Mouse (Mus musculus) hindbrain, embryonic 14.5 days (tissue): ENCODE measurements around the gene Col6a3. TPM values are rescaled to one million over a fixed set of nuclear protein-coding genes. Genes with fewer than 3 reads are reported as not detected.

Experiments used
- ATAC-seq: fragments of 200-750 bp; cut with Nextera tagmentation; 2 replicates; pipeline ENCODE4 v1.8.0; 2017; ENCODE audit warnings: moderate number of reproducible peaks, mild to moderate bottlenecking, moderate TSS enrichment, moderate library complexity; ENCODE audit not compliant: low FRiP score
- DNase-seq: peaks from one replicate; pipeline ENCODE4 v3.0.0-alpha.2; 2015; ENCODE audit warnings: low spot score
- H3K27ac ChIP-seq: fragments of 300-500 bp; sonication (generic); 2 replicates; pipeline ENCODE4 v1.5.1; 2014; ENCODE audit warnings: mild to moderate bottlenecking, moderate library complexity
- H3K27me3 ChIP-seq: fragments of 300-500 bp; sonication (generic); 2 replicates; pipeline ENCODE4 v1.6.1; 2014; ENCODE audit warnings: mild to moderate bottlenecking, low read length, mixed read lengths; ENCODE audit not compliant: control insufficient read depth, insufficient read depth
- H3K36me3 ChIP-seq: fragments of 300-500 bp; sonication (generic); replicated peaks from 2 replicates; pipeline ENCODE4 v1.6.1; 2014; ENCODE audit not compliant: control insufficient read depth, insufficient read depth
- H3K4me1 ChIP-seq: fragments of 300-500 bp; sonication (generic); replicated peaks from 2 replicates; pipeline ENCODE4 v1.6.1; 2014; ENCODE audit warnings: antibody characterized with exemption, low read length, mixed read lengths; ENCODE audit not compliant: control insufficient read depth, insufficient read depth
- H3K4me2 ChIP-seq: fragments of 300-500 bp; sonication (generic); replicated peaks from 2 replicates; pipeline ENCODE4 v1.6.1; 2014; ENCODE audit warnings: mild to moderate bottlenecking, moderate library complexity
- H3K4me3 ChIP-seq: fragments of 300-500 bp; sonication (generic); replicated peaks from 2 replicates; pipeline ENCODE4 v1.5.1; 2014; ENCODE audit warnings: mild to moderate bottlenecking, low read length
- H3K9ac ChIP-seq: fragments of 300-500 bp; sonication (generic); 2 replicates; pipeline ENCODE4 v1.6.1; 2014
- H3K9me3 ChIP-seq: fragments of 300-500 bp; sonication (generic); 2 replicates; pipeline ENCODE4 v1.6.1; 2016; ENCODE audit warnings: low read length; ENCODE audit not compliant: control insufficient read depth
- WGBS: fragments of 180-500 bp; shearing (Covaris S2); extraction: QIAGEN DNeasy Blood & Tissue Kit; methylation state at CpG from one replicate; pipeline ENCODE4 v1.1.7; 2014; 5-methylcytosine and 5-hydroxymethylcytosine counted together
- polyA plus RNA-seq: library from polyadenylated mRNA; unstranded; fragments of >200 nt; fragmentation: Nextera tagmentation; extraction: Ambion mirVana; gene quantifications from 2 replicates; pipeline ENCODE4 v1.2.1, GENCODE M21; 2014

The Col6a3 gene
- polyA plus RNA-seq, 1 experiment from 2014 or later, result 11.9 TPM

DNA sequence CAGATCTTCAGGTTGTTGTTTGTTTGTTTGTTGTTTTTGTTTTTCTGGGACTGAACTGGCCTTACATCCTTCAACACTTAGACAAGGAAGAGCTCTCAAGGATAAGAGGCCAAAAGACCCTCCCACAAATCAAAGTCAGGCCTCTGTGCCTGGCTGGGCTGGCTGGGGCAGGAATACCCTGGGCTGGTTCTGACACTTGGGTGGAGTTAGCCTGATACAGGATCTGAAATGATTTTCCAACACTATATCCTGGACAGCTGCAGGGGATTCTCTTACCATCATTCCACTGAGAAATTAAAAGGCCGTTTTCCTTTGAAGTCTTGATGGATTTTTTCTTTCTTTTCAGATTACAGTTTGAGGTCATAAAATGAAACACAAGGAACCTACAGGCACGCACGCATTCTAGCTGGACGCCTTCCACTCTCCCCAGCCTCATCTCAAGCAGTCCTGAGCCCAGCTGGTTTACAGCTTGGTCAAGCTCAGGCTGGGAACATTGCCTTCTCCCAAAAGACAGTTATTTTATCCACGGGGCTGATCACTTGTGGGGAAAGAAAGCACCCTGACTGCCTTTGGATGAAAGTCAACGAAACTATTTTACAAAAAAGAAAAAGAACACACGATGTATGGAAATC is 123.0 kb downstream of the Col6a3 start:
- Histone ChIP-seq H3K4me3 (no peak overlapping the region), H3K9me3 (no peaks in the 10 kb centered on the region), H3K9ac (no peak overlapping the region), H3K36me3 (no peaks in the 10 kb centered on the region), H3K4me2 (no peak overlapping the region), H3K4me1 (no peaks in the 10 kb centered on the region), H3K27me3 (no peaks in the 10 kb centered on the region), H3K27ac (no peak overlapping the region)
- 80% methylated on average over 7 of the region's 7 CpGs for WGBS
- no peak for ATAC-seq
- DNase-seq, result no peak

DNA sequence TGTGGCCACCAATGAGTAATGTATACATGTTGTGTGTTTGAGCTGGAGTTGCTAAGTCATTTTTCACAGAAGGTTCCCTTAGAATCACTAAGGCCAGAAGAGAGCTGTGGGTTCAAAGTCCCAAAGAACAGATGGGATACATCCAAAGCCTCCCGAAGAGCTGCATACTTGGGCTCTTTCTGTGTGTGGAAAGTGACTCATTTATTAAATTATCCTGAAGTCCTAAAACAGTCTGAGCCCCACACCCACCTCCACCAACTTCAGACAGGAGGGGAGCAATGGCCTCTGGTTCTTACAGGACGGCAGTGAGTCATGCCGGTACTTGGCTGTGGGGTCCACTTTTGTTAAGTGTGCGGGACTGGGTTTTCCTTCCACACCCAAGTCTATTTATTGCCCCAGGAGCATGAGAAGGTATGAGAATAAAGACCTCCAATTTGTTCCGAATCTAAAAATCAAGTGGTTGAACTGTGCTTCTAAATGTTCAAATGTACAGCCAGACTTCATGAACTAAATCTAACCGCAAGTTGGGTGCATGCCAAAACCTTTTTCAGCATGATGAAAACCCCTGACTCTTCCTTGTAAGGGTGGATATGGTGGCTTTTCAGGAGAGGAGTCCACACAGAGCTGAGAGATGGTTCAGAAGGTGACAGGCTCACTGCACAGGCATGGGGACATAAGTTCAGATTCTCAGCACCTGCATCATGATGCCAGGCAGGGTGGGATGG is 124.8 kb downstream of the Col6a3 start:
- H3K4me2 ChIP-seq, result no peak overlapping the region
- H3K27me3 ChIP-seq, result no peaks in the 10 kb centered on the region
- no peak for DNase-seq
- no peak for ATAC-seq
- no peaks in the 10 kb centered on the region for H3K4me1 ChIP-seq
- H3K36me3 ChIP-seq, result no peaks in the 10 kb centered on the region
- H3K9me3 ChIP-seq, result no peaks in the 10 kb centered on the region
- 88% methylated on average over 6 of the region's 6 CpGs for WGBS
- no peak overlapping the region for H3K4me3 ChIP-seq
- no peak overlapping the region for H3K9ac ChIP-seq
- no peak overlapping the region for H3K27ac ChIP-seq

DNA sequence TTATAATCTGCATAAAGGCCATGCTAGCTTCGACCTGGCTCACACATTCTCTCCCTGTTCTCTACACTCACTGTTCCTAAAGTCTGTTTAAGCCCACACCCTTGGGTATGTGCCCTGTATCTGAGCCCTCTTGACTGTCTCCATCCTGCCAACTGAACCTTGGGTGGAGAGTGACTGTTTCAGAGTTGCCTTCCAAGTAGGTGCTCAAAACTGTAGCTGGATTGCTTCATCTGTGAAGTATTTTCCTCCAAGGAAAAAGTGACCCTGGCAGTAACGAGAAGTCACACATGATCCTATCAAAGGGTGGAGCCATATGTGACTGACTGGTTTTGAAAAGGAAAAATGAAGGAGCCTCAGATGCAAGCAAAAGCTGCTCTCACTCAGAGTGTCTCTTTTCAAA is 127.5 kb downstream of the Col6a3 start:
- no peaks in the 10 kb centered on the region for H3K27me3 ChIP-seq
- no peaks in the 10 kb centered on the region for H3K36me3 ChIP-seq
- no peak overlapping the region for H3K4me3 ChIP-seq
- WGBS, result 76% methylated on average over 2 of the region's 2 CpGs
- H3K9me3 ChIP-seq, result no peaks in the 10 kb centered on the region
- no peak overlapping the region for H3K27ac ChIP-seq
- ATAC-seq (no peak), DNase-seq (no peak)
- H3K4me2 ChIP-seq, result no peak overlapping the region
- H3K4me1 ChIP-seq, result no peaks in the 10 kb centered on the region
- no peak overlapping the region for H3K9ac ChIP-seq

Other genes starting within 250 kb of the Col6a3 start
- gene Cops8, start 241.0 kb downstream of the Col6a3 start, polyA plus RNA-seq, result 177 and 179 TPM in 2 replicates
- gene Mlph, start 71.1 kb upstream of the Col6a3 start, polyA plus RNA-seq, result 0.13 TPM in 2 replicates
- not detected in 2 replicates for gene Prlh, start 109.1 kb upstream of the Col6a3 start, polyA plus RNA-seq
- gene Rab17, start 125.7 kb upstream of the Col6a3 start, polyA plus RNA-seq, result 0.13 TPM in 1 of 2 replicates, not detected in the other
- 39.5 and 43.3 TPM in 2 replicates for gene Lrrfip1, start 154.8 kb upstream of the Col6a3 start, polyA plus RNA-seq